Mouse (Mus musculus): ENCODE data around the gene Wnt4.

DNA sequence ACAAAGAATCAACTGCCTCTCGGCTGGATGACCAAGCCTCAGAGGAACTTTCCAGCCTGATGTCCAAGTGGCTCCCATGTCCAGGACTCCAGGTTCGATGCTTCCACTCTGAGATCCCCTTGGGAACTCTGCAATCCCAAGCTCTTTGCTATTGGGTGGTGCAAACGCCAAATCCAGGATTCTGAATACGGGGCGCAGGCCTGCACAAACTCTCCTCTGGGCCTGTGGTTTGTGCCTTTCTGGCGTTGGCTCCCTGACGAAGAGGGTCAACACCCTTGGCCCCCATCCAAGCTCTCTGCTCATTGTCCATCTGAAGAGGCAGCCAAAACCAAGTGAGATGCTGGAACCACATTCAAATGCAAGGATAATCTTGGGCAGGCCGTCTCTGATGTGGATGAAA lies 21.1 kb downstream of the Wnt4 start:
- TF ChIP-seq POLR2A (IDR thresholded peaks at IDR 0.05; ENCODE audit: insufficient read depth, low read length) (no peak), EP300 (IDR thresholded peaks at IDR 0.05; ENCODE audit: insufficient read depth, low read depth, low read length) (no peak), CTCF (IDR thresholded peaks at IDR 0.05; ENCODE audit: low read depth, low read length) (no peak)

Measured in ES-Bruce4 (cell line).